Mouse (Mus musculus) layer of hippocampus, adult 8-10 months (tissue): ENCODE data around the gene Rab30. TPM values are rescaled to one million over a fixed set of nuclear protein-coding genes. Genes with fewer than 3 reads are reported as not detected.

ENCODE experiments used
- total RNA-seq, 4 experiments: library from RNA; stranded (reverse); gene quantifications; 2 replicates each; pipeline ENCODE4 v1.2.4; 2022

Gene Rab30
- total RNA-seq, 4 experiments from 2014 or later: 37.0 to 42.0 (median 40.7) TPM

Other genes starting within 250 kb of the Rab30 start
- 10 to 100 TPM; 14.8 to 16.6 (median 15.5) TPM for gene Ccdc90b, start 180.5 kb upstream of the Rab30 start, total RNA-seq
- 10 to 100 TPM; 17.3 to 20.5 (median 18.7) TPM for gene Ankrd42, start 104.5 kb upstream of the Rab30 start, total RNA-seq
- 10 to 100 TPM; 58.7 to 71.1 (median 63.8) TPM for gene Pcf11, start 71.7 kb upstream of the Rab30 start, total RNA-seq
- under 1 TPM; 0.31 to 0.78 (median 0.51) TPM for gene Ddias, start 132.6 kb downstream of the Rab30 start, total RNA-seq
- 10 to 100 TPM in 2 of 4 experiments, 1 to 10 TPM in 2; 6.1 to 13.1 (median 10.2) TPM for gene Prcp, start 132.9 kb downstream of the Rab30 start, total RNA-seq